Mouse (Mus musculus): ENCODE measurements around the gene Olfr143. TPM values are rescaled to one million over a fixed set of nuclear protein-coding genes. Genes with fewer than 3 reads are reported as not detected.

Olfr143 gene
- not detected for total RNA-seq (2021)
- long read RNA-seq = 0 reads

DNA sequence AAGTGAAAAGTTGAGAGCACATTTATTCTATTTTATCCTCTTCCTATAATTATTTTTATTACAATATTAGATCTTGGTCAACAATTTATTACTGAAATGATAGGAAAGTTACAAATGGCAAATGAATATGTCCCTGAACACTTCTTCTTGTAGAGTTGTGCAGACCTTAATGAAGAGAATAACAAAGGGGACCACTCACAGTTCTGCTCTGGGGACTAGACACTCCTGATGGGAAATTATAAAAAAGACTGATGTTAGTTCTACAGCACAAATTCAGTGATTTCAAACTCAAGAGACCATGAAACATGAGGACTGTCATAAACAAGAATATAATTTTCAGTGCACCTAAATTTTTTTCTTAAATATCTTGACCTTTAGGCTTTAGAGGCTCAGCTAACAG, at the start of gene Olfr143:
Gene Olfr143 (plus strand): TSS at position 301 of the 400 bp plus-strand sequence.
- DNase-seq (ENCODE audit: low spot score in 2 of 2) = no peak

GRCm38 (mm10) chr9:38208065-38208464, 44.5 kb upstream of the Olfr143 start, which contains the start of gene Olfr893:
Gene Olfr893 (plus strand): TSS chr9:38208365.
- DNase-seq (ENCODE audit: low spot score in 2 of 2) = no peak

DNA sequence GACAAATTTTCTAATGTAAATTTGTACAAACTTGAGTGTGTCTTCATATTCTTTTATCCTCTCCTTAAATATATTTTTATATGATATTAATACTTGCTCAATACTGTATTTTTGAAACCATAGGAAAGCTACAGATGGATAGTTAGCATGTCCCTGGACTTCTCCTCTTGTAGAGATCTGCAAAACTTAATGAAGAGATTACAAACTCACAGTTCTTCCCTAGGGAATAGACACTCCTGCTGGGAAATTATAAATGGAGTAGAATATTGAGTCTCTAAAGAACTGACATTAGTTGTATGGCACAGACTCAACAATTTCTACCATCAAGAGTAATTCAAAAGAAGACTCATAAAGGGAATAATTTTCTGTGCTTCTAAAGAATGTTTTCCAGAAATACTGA, 34.8 kb upstream of the Olfr143 start, which contains the start of gene Olfr894:
Gene Olfr894 (plus strand): TSS at position 301 of the 400 bp plus-strand sequence.
- DNase-seq (ENCODE audit: low spot score in 2 of 2) = no peak

GRCm38 (mm10) chr9:38267551-38267950, 15.0 kb downstream of the Olfr143 start, which contains the start of gene Olfr895:
Gene Olfr895 (plus strand): TSS chr9:38267851.
- no peak for DNase-seq (ENCODE audit: low spot score in 2 of 2)

GRCm38 (mm10) chr9:38290807-38291206, 38.2 kb downstream of the Olfr143 start, which contains the start of gene Olfr896-ps1:
Gene Olfr896-ps1 (plus strand): TSS chr9:38291107.
- DNase-seq (ENCODE audit: low spot score in 2 of 2) = no peak

Other genes starting within 250 kb of the Olfr143 start
- gene Olfr883, start 227.0 kb upstream of the Olfr143 start, total RNA-seq (2021) = not detected
- not detected for gene Olfr884, start 206.2 kb upstream of the Olfr143 start, total RNA-seq (2021)
- not detected for gene Olfr885, start 191.5 kb upstream of the Olfr143 start, total RNA-seq (2021)
- gene Olfr887, start 168.7 kb upstream of the Olfr143 start, total RNA-seq (2021) = not detected
- not detected for gene Olfr888, start 144.6 kb upstream of the Olfr143 start, total RNA-seq (2021)
- gene Olfr889, start 137.6 kb upstream of the Olfr143 start, total RNA-seq (2021) = not detected
- not detected for gene Olfr890, start 110.3 kb upstream of the Olfr143 start, total RNA-seq (2021)
- not detected for gene Olfr891, start 72.0 kb upstream of the Olfr143 start, total RNA-seq (2021)
- not detected for gene Olfr893, start 44.4 kb upstream of the Olfr143 start, total RNA-seq (2021)
- not detected for gene Olfr894, start 34.7 kb upstream of the Olfr143 start, total RNA-seq (2021)
- not detected for gene Olfr895, start 15.1 kb downstream of the Olfr143 start, total RNA-seq (2021)
- gene Olfr896-ps1, start 38.3 kb downstream of the Olfr143 start, total RNA-seq (2021) = not detected
- gene Olfr25, start 76.3 kb downstream of the Olfr143 start, total RNA-seq (2021) = not detected
- gene Olfr898, start 95.6 kb downstream of the Olfr143 start, total RNA-seq (2021) = not detected
- gene Olfr250, start 114.1 kb downstream of the Olfr143 start, total RNA-seq (2021) = not detected
- not detected for gene Olfr251, start 124.3 kb downstream of the Olfr143 start, total RNA-seq (2021)
- gene Olfr147, start 148.9 kb downstream of the Olfr143 start, total RNA-seq (2021) = not detected
- gene Olfr901, start 176.7 kb downstream of the Olfr143 start, total RNA-seq (2021) = not detected
- not detected for gene Olfr902, start 194.9 kb downstream of the Olfr143 start, total RNA-seq (2021)
- not detected for gene Olfr904, start 210.4 kb downstream of the Olfr143 start, total RNA-seq (2021)
- gene Olfr905, start 218.3 kb downstream of the Olfr143 start, total RNA-seq (2021) = under 1 TPM in 1 of 2 experiments, not detected in 1; 0.07 TPM
- not detected for gene Olfr906, start 234.3 kb downstream of the Olfr143 start, total RNA-seq (2021)
- gene Olfr907, start 243.0 kb downstream of the Olfr143 start, total RNA-seq (2021) = not detected